Mouse (Mus musculus) adrenal gland, postnatal 14 days (tissue): Measurements from ENCODE around the gene Ophn1. TPM values are rescaled to one million over a fixed set of nuclear protein-coding genes. Genes with fewer than 3 reads are reported as not detected.
A peak's percentile ranks its signal among the peaks of the same experiment; 100 is the strongest.

Source experiments
- DNase-seq: peaks from one replicate; pipeline ENCODE4 v3.0.0; 2021; ENCODE audit warnings: mixed read lengths
- total RNA-seq: library from RNA; stranded (reverse); gene quantifications from 2 replicates; pipeline ENCODE4 v1.2.3, GENCODE M21; 2021

Gene Ophn1
- total RNA-seq, 1 experiment from 2014 or later, result 26.9 TPM

DNA sequence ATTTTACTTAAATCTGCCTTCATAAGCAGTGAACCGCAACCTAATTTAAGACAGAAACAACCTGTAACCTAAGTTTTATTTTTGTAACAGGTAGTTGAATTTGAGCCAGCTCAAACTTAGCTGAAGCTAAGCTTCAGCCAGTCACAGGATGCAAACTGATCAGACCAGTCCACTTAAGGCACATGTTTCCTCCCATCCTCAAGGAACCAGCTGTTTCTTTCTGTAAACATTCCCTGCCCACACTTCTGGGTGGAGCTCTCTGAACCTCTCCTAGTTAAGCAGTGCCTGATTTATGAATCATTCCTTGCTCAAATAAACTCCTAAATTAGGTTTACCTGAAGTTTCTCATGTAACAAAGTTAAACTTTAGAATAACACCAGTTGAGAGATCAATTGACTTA, 54.8 kb downstream of the Ophn1 start:
- DNase-seq, result no peak

DNA sequence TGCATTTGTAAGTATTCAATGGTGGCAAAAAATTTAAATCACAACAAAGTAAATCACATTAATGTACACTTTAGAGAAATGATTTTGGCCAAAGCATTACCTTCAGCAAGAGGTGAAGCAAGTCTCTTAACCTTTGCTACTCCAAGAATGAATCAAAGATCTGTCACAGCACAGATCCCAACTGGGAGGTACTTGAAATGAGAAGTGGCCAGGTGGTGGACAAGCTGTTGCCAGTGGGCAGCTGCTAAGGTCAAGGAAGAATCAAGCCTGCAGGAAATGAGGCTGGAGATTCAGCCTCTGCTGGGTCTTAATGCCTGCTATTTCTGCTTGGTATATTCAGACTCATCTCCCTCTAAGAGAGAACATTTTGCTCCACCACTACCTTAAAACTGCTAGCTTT, 87.0 kb downstream of the Ophn1 start:
- DNase-seq, result no peak

DNA sequence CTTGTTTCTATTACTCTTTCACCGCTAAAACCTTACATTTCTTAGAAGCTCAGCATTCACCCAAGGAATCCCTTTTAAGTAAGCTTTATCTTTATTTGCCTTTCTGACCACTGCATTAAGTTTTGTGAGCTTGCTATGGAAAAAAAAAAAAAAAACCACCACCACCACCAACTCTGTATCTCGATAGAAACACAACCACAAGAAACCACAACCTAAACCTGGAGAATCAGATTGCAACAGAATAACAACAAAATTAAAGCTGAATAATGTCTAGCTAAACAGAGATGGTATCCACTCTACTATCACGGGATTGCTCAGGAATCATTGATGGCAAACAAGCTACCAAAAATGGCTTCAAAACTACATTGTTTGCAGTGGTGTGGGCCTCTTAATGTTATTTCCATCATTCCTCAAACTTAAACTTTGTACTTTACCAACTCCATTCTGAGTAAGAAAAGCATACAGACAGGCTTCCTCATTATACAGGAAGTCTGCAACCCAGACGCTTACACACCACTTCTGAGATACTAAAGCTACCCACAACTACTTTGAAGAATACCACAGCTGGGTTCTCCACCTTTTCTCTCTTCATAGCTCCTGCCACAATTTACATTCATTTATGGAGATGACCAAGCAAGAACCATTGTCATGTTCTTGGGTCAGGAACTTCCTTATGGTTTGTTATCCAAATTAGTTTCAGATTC, 116.4 kb downstream of the Ophn1 start:
- no peak for DNase-seq

DNA sequence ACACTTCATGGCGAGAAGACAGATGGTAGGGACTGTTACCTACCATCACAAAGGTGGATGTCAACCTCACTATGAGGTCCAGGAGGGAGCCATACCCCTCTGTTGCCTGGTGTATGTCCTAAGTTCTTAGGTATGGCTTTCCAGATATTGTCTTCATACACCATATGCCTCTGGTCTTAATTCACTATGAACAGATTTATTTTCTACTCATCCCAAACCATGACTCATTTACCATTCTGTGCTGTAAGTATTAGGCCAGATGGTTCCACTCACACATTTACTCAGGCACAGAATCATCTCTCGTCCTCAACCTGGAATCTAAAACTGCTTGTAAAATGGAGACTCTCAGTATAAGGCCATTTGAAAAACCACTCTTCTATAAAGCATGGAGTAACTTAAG, 135.7 kb downstream of the Ophn1 start:
- no peak for DNase-seq

DNA sequence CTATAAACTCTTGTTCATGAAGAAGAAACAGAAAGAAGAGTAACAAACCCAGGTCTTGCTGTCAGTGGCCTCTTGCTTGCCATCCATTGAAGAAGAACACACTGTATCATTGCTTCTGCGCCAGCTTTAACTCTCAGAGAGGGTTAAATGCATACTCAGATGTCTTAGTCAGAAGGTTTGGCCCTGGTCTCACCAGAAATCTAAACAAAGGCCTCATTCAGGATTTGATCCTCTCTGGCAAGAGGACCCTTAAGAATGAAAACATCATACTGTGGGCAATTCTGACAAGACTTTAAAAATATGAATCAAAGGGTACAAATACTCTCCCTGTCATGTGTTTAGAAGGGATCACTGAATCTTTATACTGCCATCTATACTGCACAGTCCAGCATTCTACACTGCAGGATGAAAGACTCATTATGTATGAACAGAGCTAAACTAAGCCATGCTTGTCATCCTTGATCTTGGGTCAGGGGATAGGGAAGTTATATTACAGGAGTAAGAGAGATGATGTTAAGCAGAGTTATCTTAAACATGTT, 139.5 kb downstream of the Ophn1 start:
- DNase-seq, result no peak

DNA sequence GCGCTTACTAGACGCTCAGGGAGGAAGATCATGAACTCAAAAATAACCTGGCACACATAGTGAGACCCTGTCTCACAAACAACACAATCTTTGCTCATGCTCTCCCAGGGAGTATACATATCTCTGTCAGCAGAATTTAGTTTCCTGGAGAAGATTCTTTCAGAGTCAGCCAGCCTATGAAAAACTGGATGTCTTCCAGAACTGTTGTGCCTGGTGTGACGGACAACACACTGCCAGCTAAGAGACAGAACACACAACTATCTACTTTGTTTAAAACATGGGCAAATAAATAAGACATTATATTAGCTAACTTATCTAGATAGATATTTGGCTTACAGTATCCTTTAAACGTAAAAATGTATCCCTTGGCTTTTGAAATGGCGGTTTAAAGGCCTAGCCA, 154.1 kb downstream of the Ophn1 start:
- DNase-seq, result no peak

DNA sequence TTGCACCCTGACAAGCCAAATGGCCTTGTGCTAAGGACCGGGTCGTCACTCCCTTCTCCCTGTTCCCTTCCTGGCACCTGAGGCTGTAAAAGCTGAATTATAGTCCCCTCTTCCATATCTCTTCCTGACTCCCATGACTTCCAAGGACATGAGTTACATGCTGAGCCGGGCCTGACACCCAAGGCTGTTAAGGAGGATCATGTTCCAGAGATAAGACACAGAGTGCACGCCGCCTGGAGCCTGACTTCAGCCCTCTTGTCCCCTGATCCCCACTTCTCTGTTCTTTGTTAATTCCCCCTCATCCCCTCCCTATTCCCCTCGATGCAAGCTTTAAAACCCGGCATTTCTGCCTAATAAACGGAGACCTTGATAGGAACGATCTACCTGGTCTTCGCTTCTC, 167.8 kb downstream of the Ophn1 start:
- DNase-seq, result peak; percentile 20

DNA sequence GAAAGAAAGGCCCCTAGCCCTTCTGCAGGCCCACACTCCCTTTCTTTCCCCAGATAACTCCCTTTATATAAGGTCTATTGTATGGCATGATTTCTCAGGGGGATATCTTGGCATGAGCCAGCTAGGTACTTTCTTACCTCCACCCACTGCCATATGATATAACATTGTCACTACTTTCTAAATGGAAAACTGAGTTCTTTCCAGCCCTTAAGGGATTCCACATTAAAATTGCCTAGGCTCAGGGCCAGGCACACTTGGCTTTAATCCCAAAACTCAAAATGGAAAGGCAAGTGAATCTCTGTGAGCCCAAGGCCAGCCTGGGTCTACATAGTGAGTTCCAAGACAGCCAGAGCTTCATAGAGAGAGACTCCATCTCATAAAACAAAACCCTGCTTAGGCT, 183.1 kb downstream of the Ophn1 start:
- DNase-seq, result peak; percentile 13

DNA sequence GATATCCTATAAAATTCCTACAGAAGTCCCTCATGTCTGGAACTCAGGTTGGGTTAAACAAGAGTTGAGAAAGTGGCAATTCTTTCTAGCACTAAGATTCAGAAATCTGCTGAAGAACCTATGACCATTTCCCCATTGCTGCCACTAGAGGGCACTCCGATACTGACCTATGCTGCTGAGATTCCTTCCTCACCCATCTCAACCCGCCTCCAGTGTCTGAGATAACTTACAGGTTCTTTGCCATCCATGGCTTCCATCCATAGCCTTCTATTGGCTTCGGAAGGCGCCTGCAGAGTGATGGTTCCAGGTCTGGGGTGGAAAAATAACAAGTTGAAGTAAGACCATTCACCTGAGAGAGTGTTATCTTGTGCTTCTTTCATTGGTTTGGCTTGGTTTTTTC, 189.2 kb downstream of the Ophn1 start:
- peak; percentile 68 for DNase-seq

DNA sequence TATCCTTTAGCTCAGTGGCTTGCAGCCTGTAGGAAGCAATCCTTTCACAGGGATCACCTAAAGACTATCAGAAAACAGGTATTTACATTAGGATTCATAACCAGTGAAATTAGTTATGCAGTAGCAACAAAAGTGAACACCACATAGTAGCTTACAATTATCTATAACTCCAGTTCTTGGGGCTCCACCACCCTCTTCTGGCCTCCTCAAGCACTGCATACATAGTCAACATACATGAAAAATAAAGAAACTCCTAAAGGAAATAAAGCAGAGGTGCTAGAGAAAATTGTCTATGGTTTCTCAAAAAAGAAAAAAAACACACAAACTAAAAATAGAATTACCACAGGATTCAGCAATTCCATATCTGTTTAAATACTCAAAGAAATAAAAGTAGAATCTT, 208.2 kb downstream of the Ophn1 start:
- DNase-seq, result no peak

DNA sequence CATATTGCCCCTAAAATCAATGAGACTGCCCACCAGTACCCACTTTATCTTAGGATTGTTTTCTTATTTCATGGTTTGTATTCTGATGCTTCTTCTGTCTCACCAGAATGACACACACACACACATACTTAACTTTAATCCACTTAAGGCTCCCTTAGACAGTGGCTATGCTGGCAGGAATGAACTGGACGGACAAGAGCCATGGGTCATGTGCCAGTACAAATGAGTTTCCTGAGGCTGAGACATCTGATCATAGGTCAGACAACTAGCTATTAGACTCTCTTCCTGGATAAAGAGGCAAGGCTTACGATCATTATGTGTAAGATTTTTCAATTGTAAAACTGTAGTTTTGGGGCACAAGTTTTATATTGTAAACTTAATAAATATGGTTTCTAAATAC, 209.5 kb downstream of the Ophn1 start:
- DNase-seq, result no peak

DNA sequence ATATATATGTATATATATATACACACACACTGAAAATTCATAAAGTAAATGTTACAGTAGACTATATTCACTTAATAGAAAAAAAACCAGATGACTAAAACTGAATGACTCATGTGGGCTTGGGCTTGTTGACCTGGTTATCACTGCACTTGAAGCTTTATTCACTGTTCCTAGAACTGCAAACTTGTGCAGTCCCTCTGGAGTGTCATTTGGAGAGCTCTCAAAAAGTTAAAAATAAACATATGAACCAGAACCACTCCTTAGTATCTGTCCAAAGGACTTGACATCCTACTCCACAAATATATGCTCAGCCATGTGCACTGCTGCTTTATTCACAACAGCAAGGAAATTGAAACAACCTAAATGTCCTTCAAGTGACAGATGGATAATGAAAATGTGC, 219.8 kb downstream of the Ophn1 start:
- DNase-seq, result no peak

DNA sequence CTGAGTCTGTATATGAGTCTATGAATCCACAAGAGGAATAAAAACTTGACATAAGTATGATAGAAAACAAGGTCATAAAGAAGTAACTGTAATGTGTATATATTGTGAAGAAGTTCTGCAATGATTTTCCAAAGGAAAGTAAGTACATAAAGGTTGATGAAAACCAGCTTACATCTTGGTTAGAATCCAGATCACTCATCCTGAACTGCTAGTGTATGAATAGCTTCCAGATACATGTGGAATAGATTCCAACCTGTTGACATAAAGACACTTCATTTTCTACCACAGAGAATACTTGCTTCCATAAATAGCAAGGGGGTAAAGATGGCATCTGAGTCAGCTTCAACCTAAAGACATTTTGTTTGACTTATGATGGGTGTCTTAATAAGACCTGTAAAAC, 239.4 kb downstream of the Ophn1 start:
- DNase-seq, result no peak

DNA sequence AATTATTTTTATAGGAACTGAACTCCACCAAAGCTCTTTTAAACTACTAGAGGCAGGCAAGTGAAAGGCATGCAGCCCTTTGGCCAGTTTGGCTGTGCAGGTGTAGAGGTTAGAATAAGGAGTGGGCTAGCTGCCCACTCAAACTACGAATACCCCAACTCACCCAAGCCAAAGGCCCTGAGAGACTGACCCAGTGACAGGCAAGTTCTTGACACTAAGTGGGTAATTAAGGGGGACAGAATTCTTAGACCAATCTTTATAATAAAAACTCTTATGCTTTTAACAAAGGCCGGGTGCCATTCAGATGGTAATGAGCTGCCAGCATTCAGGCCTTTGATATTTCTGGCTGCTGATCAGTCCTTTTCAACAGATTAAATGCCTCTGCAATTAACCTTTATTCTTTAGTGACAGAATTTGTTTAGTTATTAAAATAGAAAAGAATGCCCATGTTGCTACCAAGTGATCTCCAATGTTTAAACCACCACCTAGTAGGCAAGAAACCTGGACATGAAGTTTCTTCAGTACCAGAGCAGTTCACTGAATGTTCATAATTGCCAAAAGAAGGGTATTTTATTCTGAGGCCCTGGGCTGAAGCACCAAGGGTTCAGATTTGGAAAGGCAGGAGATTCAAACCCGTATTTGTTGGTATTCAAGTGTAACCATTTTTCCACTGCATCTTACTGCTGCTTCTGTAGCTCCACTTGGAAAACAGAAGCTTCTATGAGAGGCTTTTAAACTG, 262.0 kb downstream of the Ophn1 start:
- DNase-seq, result no peak

DNA sequence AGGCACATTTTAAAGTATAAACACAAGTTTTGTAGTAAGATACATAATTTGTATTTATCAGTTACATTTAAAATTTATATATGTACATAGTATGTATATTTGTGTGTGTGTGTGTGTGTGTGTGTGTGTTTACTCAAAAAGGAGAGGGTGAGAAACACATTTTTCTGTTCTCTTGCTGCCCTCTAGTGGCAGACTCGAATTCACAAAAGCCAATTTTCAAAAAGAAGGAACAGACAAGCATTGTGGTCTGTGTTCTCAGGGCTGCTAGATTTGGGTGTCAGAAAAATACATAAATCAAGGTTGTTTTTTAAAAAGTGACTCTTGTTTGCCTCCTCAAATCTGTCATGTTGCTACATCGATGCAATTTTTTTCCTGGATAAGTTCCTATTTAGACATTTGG, 272.0 kb downstream of the Ophn1 start:
- DNase-seq, result peak; percentile 17

DNA sequence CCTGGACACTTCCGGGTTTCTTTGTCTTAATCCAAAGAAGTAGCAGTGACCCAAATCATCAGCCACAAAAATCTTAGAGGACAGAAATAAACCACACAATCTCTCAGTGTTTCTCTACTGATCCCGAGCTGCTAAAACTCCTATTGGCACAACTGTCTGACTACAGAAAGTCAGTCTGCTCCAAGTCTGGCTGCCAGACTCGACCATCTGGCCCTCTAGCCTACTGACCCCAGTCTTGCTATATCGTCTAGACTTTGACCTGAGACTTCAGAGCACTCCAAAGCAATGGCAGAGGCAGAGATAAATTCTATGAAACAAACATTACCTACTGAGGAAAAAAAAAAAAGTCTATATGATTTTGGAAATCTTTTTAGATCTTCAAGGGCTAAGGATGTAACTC, 273.4 kb downstream of the Ophn1 start:
- no peak for DNase-seq

DNA sequence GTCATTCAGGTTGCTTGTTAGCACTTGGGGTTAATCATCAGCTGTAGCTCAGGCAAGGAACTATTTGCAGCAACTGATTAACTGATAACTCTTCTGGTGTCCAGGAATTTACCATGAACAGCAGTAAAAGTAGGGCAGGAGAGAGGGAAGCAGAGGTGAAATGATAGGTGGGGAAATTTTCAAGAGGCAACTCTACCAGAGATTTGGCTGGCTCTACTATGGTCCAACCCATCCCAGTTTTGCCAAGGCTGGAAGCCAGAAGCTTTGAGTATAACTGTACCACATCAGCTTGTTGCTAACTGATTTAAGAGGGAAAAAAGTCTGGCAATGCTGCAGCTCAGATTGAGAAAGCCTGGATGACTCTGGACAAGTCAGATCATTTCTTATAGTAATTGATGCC, 316.6 kb downstream of the Ophn1 start:
- DNase-seq, result no peak

DNA sequence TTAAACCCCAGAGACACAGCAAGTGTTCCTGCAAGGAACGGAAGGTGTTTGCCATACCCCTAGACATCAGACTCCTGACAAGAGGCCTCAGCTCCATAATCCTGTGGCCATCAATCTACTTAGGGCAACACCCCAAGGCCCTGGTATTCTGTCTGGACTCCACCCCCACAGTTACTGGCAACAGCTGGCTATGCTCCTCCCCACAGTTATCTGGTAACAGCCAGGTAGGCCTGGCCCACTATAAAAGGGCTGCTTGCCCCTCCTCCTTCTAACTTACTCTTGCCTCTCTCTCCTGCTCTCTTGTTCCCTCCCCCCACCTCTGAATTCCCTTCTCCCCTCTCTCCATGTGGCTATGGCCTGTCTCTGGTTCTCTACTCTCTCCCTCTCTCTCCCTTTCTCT, 344.4 kb downstream of the Ophn1 start:
- no peak for DNase-seq

DNA sequence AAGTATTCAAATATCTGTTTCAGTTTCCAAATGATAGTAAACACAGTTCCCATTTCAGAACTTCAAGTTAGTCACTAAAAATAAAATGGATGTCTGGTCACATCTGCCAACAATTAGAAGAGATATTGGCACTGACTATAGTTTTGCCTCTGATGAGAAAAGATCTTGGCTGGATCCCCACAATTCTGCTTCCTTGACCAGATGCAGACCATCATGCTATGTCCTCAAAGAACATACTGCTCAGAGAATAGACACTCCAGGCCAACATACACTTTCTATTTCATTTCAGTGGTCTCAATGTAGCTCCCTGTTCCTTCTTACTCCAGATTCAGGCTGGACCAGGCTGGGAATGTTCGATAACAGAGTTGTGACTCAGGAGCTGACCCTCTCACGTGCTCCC, 375.5 kb downstream of the Ophn1 start:
- DNase-seq, result no peak

DNA sequence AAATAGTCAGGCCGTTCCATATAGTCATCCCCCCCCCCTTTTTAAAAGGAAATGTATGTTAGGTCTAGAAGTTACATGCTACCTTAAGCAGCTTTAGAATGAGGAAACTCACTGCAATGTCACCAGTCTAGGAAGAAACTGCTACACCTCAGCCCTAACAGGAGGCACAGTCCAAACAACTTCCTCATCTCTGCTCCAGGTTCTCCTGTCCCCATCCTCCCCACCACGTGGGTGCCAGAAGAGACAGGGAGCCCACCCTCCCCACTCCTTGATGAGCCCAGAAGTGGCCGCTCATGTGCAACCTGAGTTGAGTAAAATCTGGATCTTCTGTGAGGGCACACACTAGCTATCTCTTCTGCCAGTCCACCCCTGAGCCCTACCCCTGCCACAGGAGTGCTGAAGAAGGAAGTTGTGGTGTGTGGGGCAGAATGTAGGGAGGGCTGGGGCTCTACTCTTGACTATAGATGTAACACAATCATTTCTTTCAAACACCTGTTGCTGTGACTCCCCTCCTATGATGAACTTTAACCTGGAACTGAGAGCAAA, 376.4 kb downstream of the Ophn1 start:
- no peak for DNase-seq
